Mouse (Mus musculus) brain, embryonic 18.5 days (tissue): ENCODE data around the gene Id1.

ENCODE experiments used
- DNase-seq: peaks from one replicate; pipeline ENCODE4 v3.0.0-alpha.2; 2012; ENCODE audit warnings: low read depth, low spot score

Id1 gene

DNA sequence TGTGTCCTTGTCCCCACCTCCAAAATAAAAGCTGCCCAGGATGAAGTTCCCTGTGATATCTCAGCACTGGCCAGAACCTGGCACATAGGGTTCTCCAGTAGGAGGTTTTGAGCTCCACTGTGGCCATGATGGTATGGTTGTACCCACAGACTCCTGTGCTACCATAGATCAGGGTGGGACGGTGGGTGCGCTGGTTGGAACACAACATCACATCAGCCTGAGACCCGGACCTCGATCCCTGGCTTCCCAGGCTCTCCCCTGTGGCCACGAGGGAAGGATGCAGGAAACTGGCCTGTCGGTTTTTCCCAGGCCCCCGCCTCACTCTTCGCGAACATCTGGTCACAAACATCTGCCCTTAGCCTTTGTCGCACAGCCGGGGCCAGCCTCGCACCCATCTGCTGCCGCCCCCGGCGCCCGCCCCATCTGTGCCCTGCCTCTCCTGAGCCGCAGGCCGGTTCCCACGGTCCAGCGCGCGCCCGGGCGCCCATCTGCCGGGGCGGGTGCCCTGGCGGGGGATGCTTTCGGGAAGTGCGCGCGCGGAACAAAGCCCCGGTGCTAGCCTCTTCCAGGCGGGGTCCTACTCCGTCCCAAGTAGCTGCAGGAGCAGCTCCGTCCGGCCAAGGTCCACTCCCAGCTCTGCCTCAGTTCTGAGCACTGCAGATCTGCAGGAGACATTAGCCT lies 12.3 kb upstream of the Id1 start:
- DNase-seq: no peak

DNA sequence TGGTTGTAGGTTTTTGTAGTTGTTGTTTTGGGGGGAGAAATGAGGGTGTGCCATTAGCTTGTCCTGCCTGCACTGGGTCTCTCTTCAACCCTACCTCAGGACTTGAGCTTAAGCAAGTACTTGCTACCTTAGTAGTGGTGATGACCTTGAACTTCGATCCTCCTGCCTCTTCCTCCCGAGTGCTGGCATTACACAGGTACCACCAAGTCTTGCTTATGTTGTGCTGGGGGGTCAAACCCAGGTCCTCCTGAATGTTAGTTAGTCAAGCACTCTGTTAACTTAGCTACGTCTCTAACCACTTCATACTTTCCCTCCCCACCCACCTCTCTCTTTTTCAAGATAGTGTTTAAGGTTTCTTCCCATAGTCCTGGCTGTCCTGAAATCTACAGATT lies 11.7 kb upstream of the Id1 start:
- DNase-seq: no peak

GRCm38 (mm10) chr2:152725178-152725750 lies 10.8 kb upstream of the Id1 start:
- DNase-seq: no peak

DNA sequence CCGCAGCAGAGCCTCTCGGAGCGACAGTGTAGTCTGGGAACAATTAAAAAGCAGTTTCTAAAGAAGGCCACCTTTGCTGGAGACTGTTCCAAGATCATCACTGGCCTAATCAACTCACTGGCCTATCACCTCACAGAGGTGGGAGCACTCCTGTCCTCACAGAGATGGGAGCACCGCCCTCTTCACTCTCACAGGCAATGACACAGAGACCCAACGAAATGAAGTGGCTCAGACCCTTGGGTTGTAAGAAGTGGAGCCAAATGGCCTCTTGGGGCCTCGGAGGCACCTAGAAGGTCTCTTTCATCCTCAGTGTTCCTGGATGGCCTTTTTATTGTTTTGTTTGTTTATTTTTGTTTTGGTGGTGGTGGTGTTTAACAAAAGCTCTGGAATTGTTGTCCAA lies 9.8 kb upstream of the Id1 start:
- no peak for DNase-seq

GRCm38 (mm10) chr2:152726751-152727335 lies 9.2 kb upstream of the Id1 start:
- no peak for DNase-seq

DNA sequence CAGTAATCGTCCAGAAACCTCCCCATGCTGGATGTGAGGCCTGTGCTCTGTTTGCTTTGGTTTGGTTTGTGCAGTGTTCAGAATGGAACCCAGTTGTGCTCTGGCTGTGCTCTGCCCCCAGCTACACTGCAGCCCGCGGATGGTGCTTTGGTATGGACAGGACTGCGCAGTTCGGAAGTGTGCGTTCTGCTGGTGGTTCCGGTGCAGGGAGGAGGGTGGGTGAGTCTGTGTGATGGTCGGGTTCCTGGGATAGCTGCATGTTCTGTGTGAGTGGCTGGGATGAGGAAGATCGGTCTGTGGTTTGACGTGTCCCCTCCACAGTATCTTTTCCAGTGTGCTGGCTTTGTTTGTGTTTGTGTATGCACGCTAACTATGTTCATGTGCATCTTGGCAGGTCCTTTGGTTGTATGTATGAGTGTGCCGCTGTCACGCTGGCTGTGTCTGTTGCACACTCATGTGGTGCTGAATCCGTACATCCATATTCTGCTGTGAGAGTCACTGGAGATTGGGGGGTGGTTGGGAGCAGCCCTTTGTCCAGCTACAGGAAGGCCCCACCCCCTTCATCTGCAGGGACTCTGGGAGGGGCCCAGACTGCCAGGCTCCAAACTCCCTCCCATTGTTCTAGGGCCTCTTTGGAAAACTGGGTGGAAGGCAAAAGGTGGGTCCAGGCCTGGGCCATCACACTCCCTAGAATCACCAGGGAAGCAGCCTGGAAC lies 8.1 kb upstream of the Id1 start:
- no peak for DNase-seq

DNA sequence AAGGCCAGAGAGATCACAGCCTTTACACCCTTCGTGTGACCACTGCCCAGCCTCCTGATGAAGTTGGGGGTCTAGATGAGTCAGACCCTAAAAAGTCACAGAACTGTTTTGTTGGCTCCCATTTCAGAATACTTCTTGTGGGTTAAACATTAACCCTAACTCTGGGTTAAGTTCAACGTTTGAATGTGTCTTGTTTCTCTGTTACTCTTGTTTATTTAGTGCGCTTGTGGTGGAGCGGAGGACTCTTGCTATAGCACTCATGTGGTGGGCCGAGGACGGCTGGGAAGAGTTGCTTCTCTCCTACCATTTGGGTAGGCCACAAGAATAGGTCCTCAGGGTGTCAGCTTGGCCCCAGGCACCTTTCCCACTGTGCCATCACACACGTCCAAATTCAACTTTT lies 7.5 kb upstream of the Id1 start:
- no peak for DNase-seq

GRCm38 (mm10) chr2:152729013-152729635 lies 6.9 kb upstream of the Id1 start:
- no peak for DNase-seq

DNA sequence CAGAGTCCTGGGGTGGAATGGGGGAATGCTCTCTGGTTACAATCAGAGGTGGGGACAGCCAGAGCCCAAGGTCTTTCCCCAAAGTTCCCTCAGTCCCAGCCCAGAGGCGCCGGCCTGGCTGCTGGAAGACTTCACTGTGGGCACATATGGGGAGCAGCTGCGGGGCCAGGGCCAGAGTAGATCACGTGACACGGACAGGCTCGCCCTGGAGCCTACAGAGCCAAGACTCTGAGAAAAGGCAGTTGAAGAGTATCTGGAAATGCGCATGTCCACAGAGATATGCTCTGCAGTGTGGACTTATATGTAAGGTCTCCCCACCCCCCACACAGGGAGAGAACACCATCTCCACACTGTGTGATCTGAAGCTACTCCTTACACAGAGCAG lies 6.4 kb upstream of the Id1 start:
- no peak for DNase-seq

DNA sequence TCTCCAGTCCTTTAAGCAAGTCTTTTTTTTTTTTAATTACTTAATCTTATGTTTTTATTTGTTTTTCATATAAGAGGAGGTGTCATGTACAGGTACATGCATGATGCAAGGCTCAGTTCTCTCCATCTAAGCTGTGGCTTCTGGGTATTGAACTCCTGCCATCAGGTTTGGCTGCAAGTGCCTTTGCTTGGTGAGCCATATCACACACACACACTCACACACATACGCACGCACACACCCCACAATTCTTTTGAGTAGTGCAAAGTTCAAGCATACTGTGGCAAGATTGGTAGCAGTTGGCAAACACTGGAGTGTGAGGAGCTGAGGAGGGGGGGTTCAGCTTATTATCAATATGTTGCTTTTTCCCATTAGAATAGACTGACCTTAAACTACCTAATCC lies 2.9 kb upstream of the Id1 start:
- no peak for DNase-seq

DNA sequence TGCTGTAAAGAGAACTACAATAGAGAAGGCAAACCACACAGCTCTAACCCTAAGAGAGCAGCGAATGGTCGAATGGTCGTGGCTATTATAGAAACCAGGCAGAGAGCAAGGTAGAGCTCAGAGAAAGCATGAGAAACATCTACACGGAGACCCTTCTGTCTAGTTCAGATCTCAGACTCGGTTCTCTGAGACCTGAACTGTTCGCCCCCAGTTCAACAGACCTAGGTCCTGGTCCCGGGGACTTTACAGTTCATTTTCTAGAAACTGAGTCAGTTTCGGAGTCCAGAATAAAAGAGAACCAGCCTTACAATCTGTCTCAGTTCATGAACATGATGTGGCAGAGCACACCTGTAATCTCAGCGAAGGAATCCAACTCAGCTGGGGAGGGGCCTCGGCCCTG lies 1.6 kb upstream of the Id1 start:
- no peak for DNase-seq

GRCm38 (mm10) chr2:152734984-152735383 lies 1.1 kb upstream of the Id1 start:
- peak; percentile 85 for DNase-seq

- DNase-seq: no peak
Observed at GRCm38 (mm10) chr2:152736748-152737147, 697 bp downstream of the Id1 start.

DNA sequence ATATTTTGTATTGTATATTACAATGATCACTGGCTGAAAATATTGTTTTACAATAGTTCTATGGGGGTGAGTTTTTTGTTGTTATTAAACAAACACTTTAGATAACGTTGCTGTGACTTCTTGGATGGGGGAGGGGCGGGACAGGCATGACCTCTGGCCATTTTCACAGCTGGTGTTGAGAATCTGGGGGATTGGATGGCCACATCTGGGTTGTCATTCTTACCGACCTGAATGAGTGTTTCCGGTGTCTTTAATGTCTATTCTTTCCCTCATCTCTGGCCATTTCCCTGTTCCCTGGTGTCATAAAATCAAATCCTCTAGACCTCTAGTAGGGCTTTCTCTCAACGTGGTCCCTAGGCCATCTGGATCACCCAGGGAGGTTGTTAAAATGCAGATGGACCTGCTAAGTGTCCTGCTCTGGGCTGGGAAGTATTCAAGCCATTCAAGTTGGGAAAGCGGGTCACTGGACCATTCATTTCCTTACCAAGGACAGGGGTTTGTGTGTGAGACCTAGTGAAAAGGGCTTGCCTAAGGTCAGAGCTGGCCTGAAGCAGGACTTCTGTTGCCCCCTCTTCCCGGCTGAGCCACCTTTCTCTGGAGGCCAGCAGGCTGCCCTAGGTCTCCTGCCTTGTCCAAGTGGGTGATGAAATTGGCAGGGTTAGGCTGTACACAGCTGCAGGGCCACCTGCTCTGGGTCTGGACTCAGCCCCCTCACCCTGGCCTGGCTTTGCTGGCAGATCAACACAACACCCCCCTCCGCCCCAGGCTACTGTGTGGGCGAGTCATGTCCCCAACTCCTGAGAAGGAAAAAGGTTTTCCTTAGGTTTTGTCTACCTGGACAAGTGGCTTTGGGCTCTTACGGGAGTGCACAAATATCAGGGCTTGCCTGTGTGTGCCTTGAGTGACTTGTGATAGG lies 1.5 kb downstream of the Id1 start:
- no peak for DNase-seq

GRCm38 (mm10) chr2:152738341-152738740 lies 2.3 kb downstream of the Id1 start:
- DNase-seq: no peak

DNA sequence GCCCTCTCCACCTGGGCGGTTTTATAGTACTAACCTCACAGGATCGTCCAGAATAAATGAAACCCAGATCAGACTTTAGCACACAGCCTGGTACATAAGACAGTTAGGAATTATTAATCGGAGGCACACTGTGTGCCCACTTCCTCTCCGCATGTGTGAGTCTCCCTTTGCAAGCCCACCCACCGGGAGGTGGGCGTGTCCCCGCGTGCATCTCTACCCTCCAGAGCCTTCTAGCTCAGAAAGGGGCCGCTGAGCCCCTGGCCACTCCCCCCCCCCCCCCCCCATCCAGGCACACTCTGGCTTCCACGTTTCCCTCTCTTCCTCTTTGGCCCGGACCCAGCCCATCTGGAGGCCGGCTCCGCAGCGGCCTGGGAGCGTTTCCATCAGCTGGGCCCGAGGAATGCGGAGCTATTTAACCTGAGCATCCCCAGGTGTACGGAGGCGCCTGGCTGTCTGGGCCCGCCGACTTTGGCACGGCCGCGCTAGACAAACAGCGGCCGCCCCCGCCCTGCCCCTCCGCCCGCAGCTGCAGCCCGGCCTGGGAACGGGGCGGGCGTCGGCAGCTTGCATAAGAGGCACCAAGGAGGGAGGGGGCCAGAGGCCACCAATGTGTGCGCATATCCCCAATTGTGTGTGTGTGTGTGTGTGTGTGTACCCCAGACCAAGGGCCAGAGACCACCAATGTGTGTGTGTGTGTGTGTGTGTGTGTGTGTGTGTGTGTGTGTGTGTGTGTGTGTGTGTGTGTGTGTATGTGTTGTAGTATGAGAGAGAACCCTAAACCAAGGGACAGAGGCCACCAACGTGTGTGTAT lies 3.2 kb downstream of the Id1 start:
- DNase-seq: no peak

- no peak for DNase-seq
Observed at GRCm38 (mm10) chr2:152739842-152740260, 3.8 kb downstream of the Id1 start.

DNA sequence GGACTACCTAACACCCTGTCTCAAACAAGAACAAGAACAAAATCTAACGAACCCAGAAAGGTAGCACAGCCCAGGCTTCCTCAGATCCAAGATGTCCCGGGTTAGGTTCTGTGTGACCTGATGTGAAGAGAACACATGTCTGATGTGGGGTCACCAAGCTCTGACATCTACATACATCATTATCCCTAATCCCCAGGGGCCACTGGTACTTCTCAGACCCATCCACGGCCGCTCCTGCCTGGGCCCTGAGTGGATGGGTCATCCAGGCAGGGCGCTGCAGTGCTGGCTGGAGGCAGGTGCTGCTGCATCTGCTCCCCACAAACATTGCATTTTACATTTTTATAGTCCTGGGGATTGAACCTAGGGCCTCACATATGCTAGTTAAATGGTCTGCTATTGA lies 4.4 kb downstream of the Id1 start:
- DNase-seq: no peak

- no peak for DNase-seq
Observed at GRCm38 (mm10) chr2:152741153-152742041, 5.3 kb downstream of the Id1 start.
